Mouse (Mus musculus): ENCODE results near the gene Tollip. TPM values are rescaled to one million over a fixed set of nuclear protein-coding genes. Genes with fewer than 3 reads are reported as not detected.

Tollip gene
- total and polyA plus RNA-seq, 3 experiments = 52.6 to 55.5 (median 53.6) TPM

- Histone ChIP-seq H3K9me3 (replicated peaks) (no peaks in the 10 kb centered on the region), H3K27me3 (ENCODE audit: insufficient read depth, low read length) (peaks cover 35% of the 10 kb centered on the region), H3K4me1 (ENCODE audit: insufficient read depth, low read depth, low read length) (no peaks in the 10 kb centered on the region), H3K36me3 (replicated peaks) (no peaks in the 10 kb centered on the region), H3K4me3 (ENCODE audit: low read depth, low read length) (no peak overlapping the region)
- DNase-seq (ENCODE audit: low spot score) (no peak), ATAC-seq (ENCODE audit: extremely low read depth, insufficient number of reproducible peaks, low FRiP score, poor library complexity, severe bottlenecking) (no peak)
- TF ChIP-seq TAL1 (conservative IDR thresholded peaks at IDR 0.05; ENCODE audit: low read depth, low read length) (no peak), POLR2AphosphoS5 (IDR thresholded peaks at IDR 0.05; ENCODE audit: insufficient replicate concordance, low read depth, low read length) (no peak), CTCF (IDR thresholded peaks at IDR 0.05; ENCODE audit: low read depth, low read length) (no peak), GATA2 (IDR thresholded peaks at IDR 0.05; ENCODE audit: borderline replicate concordance, low read depth, low read length) (no peak), GATA1 (IDR thresholded peaks at IDR 0.05; ENCODE audit: borderline replicate concordance, low read length) (no peak)
Measured at GRCm38 (mm10) chr7:141911305-141911704, 7.0 kb downstream of the Tollip start.

- no peaks in the 10 kb centered on the region for H3K9me3 ChIP-seq (replicated peaks)
- no peak overlapping the region for H3K4me3 ChIP-seq (ENCODE audit: low read depth, low read length)
- H3K36me3 ChIP-seq (replicated peaks) = no peaks in the 10 kb centered on the region
- H3K27me3 ChIP-seq (ENCODE audit: insufficient read depth, low read length) = peaks cover 33% of the 10 kb centered on the region
- ATAC-seq (ENCODE audit: extremely low read depth, insufficient number of reproducible peaks, low FRiP score, poor library complexity, severe bottlenecking) (no peak), DNase-seq (ENCODE audit: low spot score) (no peak)
- TF ChIP-seq GATA2 (IDR thresholded peaks at IDR 0.05; ENCODE audit: borderline replicate concordance, low read depth, low read length) (no peak), CTCF (IDR thresholded peaks at IDR 0.05; ENCODE audit: low read depth, low read length) (no peak), TAL1 (conservative IDR thresholded peaks at IDR 0.05; ENCODE audit: low read depth, low read length) (no peak), GATA1 (IDR thresholded peaks at IDR 0.05; ENCODE audit: borderline replicate concordance, low read length) (no peak), POLR2AphosphoS5 (IDR thresholded peaks at IDR 0.05; ENCODE audit: insufficient replicate concordance, low read depth, low read length) (no peak)
- no peaks in the 10 kb centered on the region for H3K4me1 ChIP-seq (ENCODE audit: insufficient read depth, low read depth, low read length)
Measured at GRCm38 (mm10) chr7:141908591-141908990, 9.7 kb downstream of the Tollip start.

GRCm38 (mm10) chr7:141902791-141903190 lies 15.5 kb downstream of the Tollip start:
- Histone ChIP-seq H3K4me1 (ENCODE audit: insufficient read depth, low read depth, low read length) (peaks cover 35% of the 10 kb centered on the region), H3K27me3 (ENCODE audit: insufficient read depth, low read length) (no peaks in the 10 kb centered on the region), H3K36me3 (replicated peaks) (peaks cover 19% of the 10 kb centered on the region), H3K9me3 (replicated peaks) (no peaks in the 10 kb centered on the region), H3K4me3 (ENCODE audit: low read depth, low read length) (peak overlapping the region; percentile 88)
- peak; percentile 11 for DNase-seq (ENCODE audit: low spot score)
- no peak for ATAC-seq (ENCODE audit: extremely low read depth, insufficient number of reproducible peaks, low FRiP score, poor library complexity, severe bottlenecking)
- no peak for TF ChIP-seq CTCF (IDR thresholded peaks at IDR 0.05; ENCODE audit: low read depth, low read length)

GRCm38 (mm10) chr7:141902269-141902729 lies 16.0 kb downstream of the Tollip start:
- Histone ChIP-seq H3K4me3 (ENCODE audit: low read depth, low read length) (peak overlapping the region; percentile 88), H3K36me3 (replicated peaks) (peaks cover 23% of the 10 kb centered on the region), H3K9me3 (replicated peaks) (no peaks in the 10 kb centered on the region), H3K27me3 (ENCODE audit: insufficient read depth, low read length) (no peaks in the 10 kb centered on the region), H3K4me1 (ENCODE audit: insufficient read depth, low read depth, low read length) (peaks cover 35% of the 10 kb centered on the region)
- DNase-seq (ENCODE audit: low spot score) = peak; percentile 97
- no peak for TF ChIP-seq GATA2 (IDR thresholded peaks at IDR 0.05; ENCODE audit: borderline replicate concordance, low read depth, low read length)
- no peak for TF ChIP-seq TAL1 (conservative IDR thresholded peaks at IDR 0.05; ENCODE audit: low read depth, low read length)
- no peak for TF ChIP-seq POLR2AphosphoS5 (IDR thresholded peaks at IDR 0.05; ENCODE audit: insufficient replicate concordance, low read depth, low read length)
- no peak for TF ChIP-seq CTCF (IDR thresholded peaks at IDR 0.05; ENCODE audit: low read depth, low read length)
- no peak for TF ChIP-seq GATA1 (IDR thresholded peaks at IDR 0.05; ENCODE audit: borderline replicate concordance, low read length)
- ATAC-seq (ENCODE audit: extremely low read depth, insufficient number of reproducible peaks, low FRiP score, poor library complexity, severe bottlenecking) = peak; percentile 89

- Histone ChIP-seq H3K4me1 (ENCODE audit: insufficient read depth, low read depth, low read length) (peaks cover 39% of the 10 kb centered on the region), H3K4me3 (ENCODE audit: low read depth, low read length) (peak overlapping the region; percentile 88), H3K9me3 (replicated peaks) (no peaks in the 10 kb centered on the region), H3K27me3 (ENCODE audit: insufficient read depth, low read length) (no peaks in the 10 kb centered on the region), H3K36me3 (replicated peaks) (peaks cover 28% of the 10 kb centered on the region)
- DNase-seq (ENCODE audit: low spot score) = peak; percentile 58
- no peak for ATAC-seq (ENCODE audit: extremely low read depth, insufficient number of reproducible peaks, low FRiP score, poor library complexity, severe bottlenecking)
- no peak for TF ChIP-seq POLR2AphosphoS5 (IDR thresholded peaks at IDR 0.05; ENCODE audit: insufficient replicate concordance, low read depth, low read length)
- no peak for TF ChIP-seq TAL1 (conservative IDR thresholded peaks at IDR 0.05; ENCODE audit: low read depth, low read length)
- no peak for TF ChIP-seq CTCF (IDR thresholded peaks at IDR 0.05; ENCODE audit: low read depth, low read length)
- no peak for TF ChIP-seq GATA2 (IDR thresholded peaks at IDR 0.05; ENCODE audit: borderline replicate concordance, low read depth, low read length)
- TF ChIP-seq GATA1 (IDR thresholded peaks at IDR 0.05; ENCODE audit: borderline replicate concordance, low read length) = no peak
Measured at GRCm38 (mm10) chr7:141901825-141902224, 16.5 kb downstream of the Tollip start.

GRCm38 (mm10) chr7:141892151-141892550 lies 26.2 kb downstream of the Tollip start:
- ATAC-seq (ENCODE audit: extremely low read depth, insufficient number of reproducible peaks, low FRiP score, poor library complexity, severe bottlenecking) = no peak
- H3K4me1 ChIP-seq (ENCODE audit: insufficient read depth, low read depth, low read length) = peaks cover 2% of the 10 kb centered on the region
- no peak overlapping the region for H3K4me3 ChIP-seq (ENCODE audit: low read depth, low read length)
- DNase-seq (ENCODE audit: low spot score) = no peak
- H3K9me3 ChIP-seq (replicated peaks) = no peaks in the 10 kb centered on the region
- peaks cover 93% of the 10 kb centered on the region for H3K36me3 ChIP-seq (replicated peaks)
- TF ChIP-seq GATA1 (IDR thresholded peaks at IDR 0.05; ENCODE audit: borderline replicate concordance, low read length) (no peak), TAL1 (conservative IDR thresholded peaks at IDR 0.05; ENCODE audit: low read depth, low read length) (no peak), POLR2AphosphoS5 (IDR thresholded peaks at IDR 0.05; ENCODE audit: insufficient replicate concordance, low read depth, low read length) (no peak), CTCF (IDR thresholded peaks at IDR 0.05; ENCODE audit: low read depth, low read length) (no peak), GATA2 (IDR thresholded peaks at IDR 0.05; ENCODE audit: borderline replicate concordance, low read depth, low read length) (no peak)
- H3K27me3 ChIP-seq (ENCODE audit: insufficient read depth, low read length) = no peaks in the 10 kb centered on the region
